Mouse (Mus musculus): ENCODE data around the gene Hipk1.

DNA sequence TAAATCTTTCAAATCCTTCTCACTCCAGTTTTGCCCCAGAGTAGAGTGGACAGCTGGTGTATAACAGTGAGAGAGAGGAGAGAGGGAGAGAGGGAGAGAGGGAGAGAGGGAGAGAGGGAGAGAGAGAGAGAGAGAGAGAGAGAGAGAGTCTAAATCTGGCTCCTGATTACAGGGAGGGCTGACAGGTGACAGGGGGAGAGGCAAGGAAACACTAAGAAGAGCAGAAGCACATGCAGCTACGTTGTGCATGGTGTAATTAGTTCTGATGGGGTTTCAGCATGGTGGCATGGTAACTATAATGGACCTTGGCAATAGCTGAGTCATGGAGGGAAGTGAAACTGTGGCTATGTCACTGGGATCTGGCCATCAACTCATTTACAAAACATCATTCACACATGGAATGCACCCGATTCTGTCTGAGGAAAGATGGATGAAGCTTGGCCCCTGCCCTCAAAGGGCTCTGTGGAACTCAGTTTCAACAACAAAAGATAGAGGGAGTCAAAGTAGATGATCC lies 63.5 kb downstream of the Hipk1 start:
- TF ChIP-seq CTCF (IDR thresholded peaks at IDR 0.05; ENCODE audit: extremely low read depth, insufficient read length, insufficient replicate concordance, low read depth, low read length) (no peak), POLR2A (IDR thresholded peaks at IDR 0.05; ENCODE audit: low read depth, low read length) (no peak)
